In the genomic region with DNA sequence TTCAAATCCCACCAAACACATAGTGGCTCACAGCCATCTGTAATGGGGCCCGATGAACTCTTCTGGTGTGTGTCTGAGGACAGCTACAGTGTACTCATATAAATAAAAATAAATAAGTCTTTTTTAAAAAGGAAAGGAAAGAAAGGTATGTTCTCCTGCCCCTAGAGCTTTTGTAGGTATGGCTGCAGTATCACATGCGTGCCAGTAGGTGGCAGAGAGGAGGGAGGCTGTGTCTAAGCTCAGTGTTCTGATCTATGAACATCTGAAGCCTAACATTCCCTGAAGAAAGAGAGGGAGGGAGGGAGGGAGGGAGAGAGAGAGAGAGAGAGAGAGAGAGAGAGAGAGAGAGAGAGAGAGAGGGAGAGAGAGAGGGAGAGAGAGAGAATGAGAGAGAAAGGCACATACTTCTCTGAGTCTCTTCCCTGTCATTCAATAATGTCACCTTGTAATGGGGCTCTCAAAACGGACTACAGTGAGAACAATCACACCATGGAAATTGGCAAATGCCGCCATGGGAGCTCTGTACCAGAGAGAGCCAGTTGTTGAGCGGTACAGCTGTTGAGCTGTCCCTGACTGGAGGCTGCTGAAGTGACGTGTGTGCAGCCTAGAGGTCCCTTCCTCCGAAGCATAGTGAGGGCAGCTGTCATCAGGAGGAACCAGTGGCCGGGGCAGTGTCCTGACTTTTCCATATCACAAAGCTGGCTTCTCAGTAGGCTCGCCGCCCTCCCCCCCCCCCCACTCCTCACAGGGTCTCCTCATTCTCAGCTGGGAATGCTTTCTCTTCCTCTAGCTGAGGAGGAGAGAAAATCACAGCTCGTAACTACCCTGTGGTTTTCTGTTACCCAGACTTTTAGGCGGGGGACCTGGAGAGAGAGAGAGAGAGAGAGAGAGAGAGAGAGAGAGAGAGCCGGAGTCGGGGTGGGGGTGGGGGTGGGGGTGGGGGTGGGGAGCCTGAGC, we compare ENCODE assay signal across 8 mouse cellular contexts. TPM values are rescaled to one million over a fixed set of nuclear protein-coding genes. Genes with fewer than 3 reads are reported as not detected.
DNase-seq lines count a peak whose midpoint lies in the region; ATAC-seq and TF ChIP-seq lines count a peak whose summit lies in the region.

No protein-coding gene starts in this region.

- TF ChIP-seq CTCF in embryonic fibroblast, embryonic 13.5 days (IDR thresholded peaks at IDR 0.05; ENCODE audit: borderline replicate concordance, insufficient read depth, low read length): peak; percentile 63; the same call in 1 of the 2 replicates

- H3K4me3 ChIP-seq in embryonic fibroblast, embryonic 13.5 days (ENCODE audit: insufficient read depth, low read length): no peak overlapping the region
- no peak overlapping the region for H3K4me3 ChIP-seq in intestine, embryonic 16.5 days (ENCODE audit: low read length)
- H3K4me3 ChIP-seq in midbrain, embryonic 14.5 days (replicated peaks; ENCODE audit: low read depth, low read length): no peak overlapping the region

- H3K27me3 ChIP-seq in intestine, embryonic 16.5 days (replicated peaks; ENCODE audit: control insufficient read depth, insufficient read depth, low read length): no peaks in the 10 kb centered on the region
- H3K27me3 ChIP-seq in midbrain, embryonic 14.5 days (ENCODE audit: control insufficient read depth, insufficient read depth, low read length): no peaks in the 10 kb centered on the region

- no peak overlapping the region for H3K9ac ChIP-seq in intestine, embryonic 16.5 days (ENCODE audit: low read depth, low read length)
- no peak overlapping the region for H3K9ac ChIP-seq in midbrain, embryonic 14.5 days (replicated peaks; ENCODE audit: low read length)

- ATAC-seq in intestine, embryonic 16.5 days: peak; percentile 27; the same call in 1 of the 2 replicates
- ATAC-seq in midbrain, embryonic 14.5 days (ENCODE audit: low FRiP score, low TSS enrichment): no peak; the same call in 1 of the 2 replicates

- no peaks in the 10 kb centered on the region for H3K4me1 ChIP-seq in embryonic fibroblast, embryonic 13.5 days (ENCODE audit: control insufficient read depth, insufficient read depth, low read length)
- H3K4me1 ChIP-seq in intestine, embryonic 16.5 days (ENCODE audit: control insufficient read depth, insufficient read depth, low read length): peaks cover 21% of the 10 kb centered on the region
- H3K4me1 ChIP-seq in midbrain, embryonic 14.5 days (ENCODE audit: control insufficient read depth, insufficient read depth, low read length): 0 out of 2 replicates have a peak, but pooled peaks cover 3% of the 10 kb centered on the region

- DNase-seq in cerebellum, postnatal 10 days: peak; percentile 51 to 52
- no peak for DNase-seq in cerebellum, adult 11-12 months
- DNase-seq in CD4-positive helper T cell, adult 2 months (ENCODE audit: low read depth, low spot score): peak; percentile 25
- DNase-seq in midbrain, embryonic 14.5 days: peak; percentile 60
- no peak for DNase-seq in adipocyte (ENCODE audit: low spot score)
- no peak for DNase-seq in urinary bladder, postnatal 10 days (ENCODE audit: low spot score)

- 37% methylated on average over 14 of the region's 14 CpGs for WGBS in intestine, embryonic 16.5 days
- 34% methylated on average over 14 of the region's 14 CpGs for WGBS in midbrain, embryonic 14.5 days

- no peak overlapping the region for H3K27ac ChIP-seq in embryonic fibroblast, embryonic 13.5 days (ENCODE audit: insufficient read depth, low read length)
- peak overlapping the region; percentile 59 for H3K27ac ChIP-seq in intestine, embryonic 16.5 days (ENCODE audit: low read length)
- peak overlapping the region; percentile 53 for H3K27ac ChIP-seq in midbrain, embryonic 14.5 days (replicated peaks; ENCODE audit: low read depth, low read length)

- no peaks in the 10 kb centered on the region for H3K9me3 ChIP-seq in intestine, embryonic 16.5 days (ENCODE audit: control insufficient read depth, low read length)
- no peaks in the 10 kb centered on the region for H3K9me3 ChIP-seq in midbrain, embryonic 14.5 days (ENCODE audit: control insufficient read depth, low read length)

- no peak for TF ChIP-seq POLR2A in embryonic fibroblast, embryonic 13.5 days (IDR thresholded peaks at IDR 0.05; ENCODE audit: low read depth, low read length)

- no peaks in the 10 kb centered on the region for H3K36me3 ChIP-seq in intestine, embryonic 16.5 days (ENCODE audit: control insufficient read depth, insufficient read depth, low read length)
- H3K36me3 ChIP-seq in midbrain, embryonic 14.5 days (ENCODE audit: control insufficient read depth, insufficient read depth, low read length): no peaks in the 10 kb centered on the region

- H3K4me2 ChIP-seq in intestine, embryonic 16.5 days (ENCODE audit: low read depth, low read length): no peak overlapping the region
- H3K4me2 ChIP-seq in midbrain, embryonic 14.5 days (ENCODE audit: low read length): no peak overlapping the region

RNA-seq across cellular contexts. Expression of a gene that starts 11.0 kb away (rescaled TPM):
- not detected in 2 replicates for polyA plus RNA-seq in embryonic fibroblast, embryonic 13.5 days (2011; ENCODE audit: insufficient read length, low read depth, missing spikeins)
- polyA plus RNA-seq in intestine, embryonic 16.5 days (2015; fragmentation: Nextera tagmentation; extraction: Ambion mirVana): 4.8 and 4.9 TPM in 2 replicates
- polyA plus RNA-seq in midbrain, embryonic 14.5 days (2014; fragmentation: Nextera tagmentation; extraction: Ambion mirVana): 0.43 and 0.64 TPM in 2 replicates

RNA-seq across cellular contexts. Expression of a gene that starts 31.6 kb away (rescaled TPM):
- polyA plus RNA-seq in embryonic fibroblast, embryonic 13.5 days (2011; ENCODE audit: insufficient read length, low read depth, missing spikeins): 88.5 and 92.1 TPM in 2 replicates
- polyA plus RNA-seq in intestine, embryonic 16.5 days (2015; fragmentation: Nextera tagmentation; extraction: Ambion mirVana): 235 and 246 TPM in 2 replicates
- polyA plus RNA-seq in midbrain, embryonic 14.5 days (2014; fragmentation: Nextera tagmentation; extraction: Ambion mirVana): 292 and 355 TPM in 2 replicates

Comparison
In these comparisons a context has a peak if more than half of its experiments do, and no peak if none do; other contexts are left out.
1. DNase-seq: peak in cerebellum, postnatal 10 days (2 of 2), CD4-positive helper T cell, adult 2 months (single experiment) and midbrain, embryonic 14.5 days (single experiment); none in cerebellum, adult 11-12 months (single experiment), adipocyte (single experiment) and urinary bladder, postnatal 10 days (single experiment).